Mouse (Mus musculus) ES-E14 (cell line): Measurements from ENCODE around the gene Cdkl4.

Experiments used
- MAFK ChIP-seq: IDR thresholded peaks from 2 replicates; pipeline ENCODE4 v1.6.1; 2014; ENCODE audit warnings: mild to moderate bottlenecking, low read depth, low read length, inconsistent platforms; ENCODE audit not compliant: insufficient read depth
- ZC3H11A ChIP-seq: IDR thresholded peaks from 2 replicates; pipeline ENCODE4 v1.6.1; 2012; ENCODE audit warnings: low read depth, mild to moderate bottlenecking, inconsistent platforms, low read length, borderline replicate concordance

DNA sequence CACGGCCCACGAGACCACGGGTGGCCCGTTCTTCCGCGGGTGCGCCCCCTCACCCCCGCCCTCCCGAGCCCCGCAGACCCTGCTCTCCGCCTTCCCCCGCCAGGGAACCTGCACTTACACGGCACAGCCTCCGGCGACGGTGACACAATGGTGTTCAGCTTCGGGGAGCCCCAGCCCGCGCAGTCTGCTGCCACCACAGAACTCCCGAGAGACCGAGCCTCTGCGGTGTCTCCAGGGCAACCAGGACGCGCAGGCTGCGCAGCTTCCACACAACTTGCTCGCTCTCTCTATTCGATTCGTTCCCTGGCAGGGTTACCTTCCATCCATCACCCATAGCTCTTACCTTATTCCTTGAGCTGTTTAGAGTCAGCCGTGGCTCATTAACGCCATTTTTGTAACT, 399 bp downstream of the Cdkl4 start:
- no peak for TF ChIP-seq MAFK
- no peak for TF ChIP-seq ZC3H11A
